Mouse (Mus musculus) testis, adult 2 months (tissue): ENCODE results near the gene Raver1. TPM values are rescaled to one million over a fixed set of nuclear protein-coding genes. Genes with fewer than 3 reads are reported as not detected.

Experiments used
- H3K27ac ChIP-seq: fragments of 200-500 bp; 2 replicates; pipeline ENCODE4 v1.5.1; 2012; ENCODE audit warnings: low read depth, low read length; ENCODE audit not compliant: control insufficient read depth, insufficient read depth
- H3K27me3 ChIP-seq: fragments of 200-500 bp; 2 replicates; pipeline ENCODE4 v1.6.1; 2012; ENCODE audit warnings: mild to moderate bottlenecking, low read length, moderate library complexity; ENCODE audit not compliant: control insufficient read depth, insufficient read depth
- H3K36me3 ChIP-seq: fragments of 200-500 bp; 2 replicates; pipeline ENCODE4 v1.6.1; 2012; ENCODE audit warnings: mild to moderate bottlenecking, low read length; ENCODE audit not compliant: control insufficient read depth, insufficient read depth
- H3K4me1 ChIP-seq: fragments of 200-500 bp; 2 replicates; pipeline ENCODE4 v1.6.1; 2012; ENCODE audit warnings: low read length; ENCODE audit not compliant: control insufficient read depth, insufficient read depth
- H3K4me3 ChIP-seq: fragments of 200-500 bp; 2 replicates; pipeline ENCODE4 v1.5.1; 2012; ENCODE audit warnings: low read depth, mild to moderate bottlenecking, low read length, moderate library complexity, mixed read lengths; ENCODE audit not compliant: control insufficient read depth
- CTCF ChIP-seq: fragments of 200-500 bp; IDR thresholded peaks from 2 replicates; pipeline ENCODE4 v1.5.1; 2012; ENCODE audit warnings: low read depth, mild to moderate bottlenecking, inconsistent platforms, low read length, moderate library complexity; ENCODE audit not compliant: control insufficient read depth, insufficient read depth, insufficient replicate concordance
- POLR2A ChIP-seq: fragments of 200-500 bp; IDR thresholded peaks from 2 replicates; pipeline ENCODE4 v1.6.1; 2012; ENCODE audit warnings: low read depth, mild to moderate bottlenecking, inconsistent platforms, low read length, moderate library complexity; ENCODE audit not compliant: control insufficient read depth
- polyA plus RNA-seq: library from polyadenylated mRNA; depleted of rRNA; stranded (reverse); fragments of >200 nt; gene quantifications from 2 replicates; pipeline ENCODE4 v1.2.3, GENCODE M21; 2012; rRNA removed

Gene Raver1
- 71.1 and 78.7 TPM in 2 replicates for polyA plus RNA-seq

DNA sequence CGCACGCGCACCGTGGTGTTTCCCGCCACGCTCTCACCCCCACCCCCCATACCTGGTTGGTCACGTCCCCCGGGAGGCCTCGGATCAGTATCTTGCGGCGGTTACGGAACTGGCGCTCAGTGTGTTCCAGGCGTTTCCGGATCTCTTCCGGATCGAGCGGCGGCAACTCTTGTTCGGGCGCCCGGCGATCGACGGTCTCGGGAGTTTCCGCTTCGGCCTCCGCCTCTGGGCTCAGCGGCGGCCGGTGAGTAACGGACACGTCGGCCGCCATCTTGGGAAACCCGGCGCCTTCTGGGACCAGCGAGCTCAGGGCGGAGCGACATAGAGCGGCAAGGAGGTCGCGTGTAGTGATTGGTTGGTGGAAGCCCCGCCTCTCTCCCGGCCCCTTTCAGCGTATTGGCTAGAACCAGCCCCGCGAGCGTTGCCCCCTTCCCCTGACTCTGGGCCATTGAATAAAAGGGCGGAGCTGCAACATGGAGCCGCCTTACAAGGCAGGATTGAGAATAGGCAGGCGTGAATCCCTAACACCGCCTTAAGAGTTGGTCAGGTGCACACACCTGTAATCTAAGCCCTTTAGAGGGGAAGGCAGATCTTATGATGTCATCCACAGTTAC is at the start of gene Raver1, which contains the start of gene Gm38431:
TSS of gene Raver1 (minus strand) at position 302 of the 614 bp plus-strand sequence.
TSS of gene Gm38431 (minus strand) at position 291 of the 614 bp plus-strand sequence.
- peak; percentile 91 for TF ChIP-seq POLR2A
- TF ChIP-seq CTCF = no peak
- H3K27ac ChIP-seq = peak within 1 kb of the TSS; percentile 93
- peaks cover 9% of the 10 kb centered on the region for H3K4me1 ChIP-seq
- peak within 1 kb of the TSS; percentile 90 for H3K4me3 ChIP-seq
- H3K36me3 ChIP-seq = no peaks in the 10 kb centered on the region; the same call in 1 of the 2 replicates
- no peaks in the 10 kb centered on the region for H3K27me3 ChIP-seq

DNA sequence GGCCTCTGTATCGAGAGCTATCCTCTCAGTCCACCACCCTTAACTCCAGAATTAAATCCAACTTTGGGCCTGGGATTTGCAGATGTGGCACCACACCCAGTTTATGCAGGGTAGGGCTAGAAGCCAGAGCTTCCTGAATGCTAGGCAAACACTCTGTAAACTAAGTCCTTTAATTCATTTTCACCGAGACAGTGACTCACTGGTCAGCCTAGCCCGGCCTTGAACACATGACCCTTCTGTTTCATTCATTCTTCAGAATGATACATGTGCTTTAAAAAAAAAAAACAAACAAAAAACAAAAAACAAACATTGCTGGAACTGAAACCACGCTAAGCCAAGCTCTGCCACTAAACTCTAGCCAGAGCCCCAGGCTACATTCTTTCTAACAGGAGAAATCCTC is 46.6 kb upstream of the Raver1 start:
- no peaks in the 10 kb centered on the region for H3K4me1 ChIP-seq
- peaks cover 3% of the 10 kb centered on the region for H3K36me3 ChIP-seq
- H3K4me3 ChIP-seq = no peak overlapping the region
- H3K27me3 ChIP-seq = no peaks in the 10 kb centered on the region
- no peak overlapping the region for H3K27ac ChIP-seq
- TF ChIP-seq POLR2A = no peak
- TF ChIP-seq CTCF = no peak

DNA sequence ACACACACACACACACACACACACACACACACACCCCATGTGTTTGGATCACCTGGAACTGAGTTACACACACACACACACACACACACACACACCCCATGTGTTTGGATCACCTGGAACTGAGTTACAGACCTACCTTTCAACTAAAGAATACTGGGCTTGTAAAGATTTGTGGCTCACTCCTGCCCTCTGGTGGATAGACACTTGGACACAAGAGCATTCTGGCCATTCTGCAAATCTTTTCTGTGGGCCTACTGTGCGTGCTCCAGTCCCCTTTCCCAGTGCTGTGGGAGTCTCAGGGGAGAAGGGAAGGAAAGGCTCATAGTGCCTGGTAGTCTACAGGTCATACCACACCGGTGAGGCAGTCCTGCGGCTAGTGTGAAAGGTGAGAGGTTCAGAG is 45.4 kb upstream of the Raver1 start:
- Histone ChIP-seq H3K36me3 (peaks cover 3% of the 10 kb centered on the region), H3K4me3 (no peak overlapping the region), H3K27me3 (no peaks in the 10 kb centered on the region), H3K27ac (no peak overlapping the region), H3K4me1 (no peaks in the 10 kb centered on the region)
- TF ChIP-seq POLR2A = no peak
- 0 out of 2 replicates have a peak, but pooled peaks have one; percentile 10 for TF ChIP-seq CTCF

DNA sequence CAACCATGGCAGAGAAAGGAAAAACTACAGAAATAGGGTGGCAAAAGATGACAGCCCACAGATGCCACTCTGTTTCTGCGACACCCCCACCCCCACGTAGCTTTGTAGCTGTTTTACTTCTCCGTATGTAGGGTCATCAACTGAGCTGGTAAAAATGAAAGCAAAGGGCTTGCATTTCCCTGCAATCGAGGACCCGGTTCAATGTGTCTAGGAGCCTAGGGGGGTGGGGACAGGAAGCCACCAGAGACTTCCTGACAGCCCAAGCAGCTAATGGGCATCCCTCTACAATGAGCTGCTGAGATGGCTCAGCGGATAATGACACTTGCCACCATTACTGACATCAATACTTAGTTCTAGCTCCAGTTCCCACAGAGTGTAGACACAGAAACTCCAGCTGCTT is 44.6 kb upstream of the Raver1 start:
- Histone ChIP-seq H3K27ac (no peak overlapping the region), H3K36me3 (no peaks in the 10 kb centered on the region), H3K4me1 (no peaks in the 10 kb centered on the region), H3K27me3 (no peaks in the 10 kb centered on the region), H3K4me3 (no peak overlapping the region)
- TF ChIP-seq POLR2A (no peak), CTCF (no peak)

DNA sequence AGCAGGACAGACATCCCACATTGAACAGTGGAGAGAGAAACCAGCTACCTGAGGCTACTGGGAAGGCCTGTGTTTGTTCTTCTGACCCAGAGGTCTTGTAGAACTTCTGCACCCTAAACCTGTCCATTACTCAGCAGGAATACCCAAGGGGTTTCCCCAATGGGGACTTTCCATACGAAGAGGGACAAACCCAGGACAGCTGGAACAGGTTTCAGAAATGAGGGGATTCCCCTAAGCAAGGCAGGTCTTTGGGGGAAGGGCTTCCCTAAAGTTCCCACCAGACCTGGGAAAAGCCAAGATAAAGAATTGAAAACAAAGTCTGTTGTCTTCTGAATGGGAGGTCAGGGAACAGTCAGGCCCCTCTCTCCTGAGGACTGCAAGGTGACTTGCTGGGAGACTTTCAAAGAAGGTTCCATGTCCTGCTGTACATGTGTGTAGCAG is 44.2 kb upstream of the Raver1 start:
- Histone ChIP-seq H3K27ac (no peak overlapping the region), H3K4me1 (no peaks in the 10 kb centered on the region), H3K27me3 (no peaks in the 10 kb centered on the region), H3K4me3 (no peak overlapping the region), H3K36me3 (no peaks in the 10 kb centered on the region)
- no peak for TF ChIP-seq CTCF
- no peak for TF ChIP-seq POLR2A

DNA sequence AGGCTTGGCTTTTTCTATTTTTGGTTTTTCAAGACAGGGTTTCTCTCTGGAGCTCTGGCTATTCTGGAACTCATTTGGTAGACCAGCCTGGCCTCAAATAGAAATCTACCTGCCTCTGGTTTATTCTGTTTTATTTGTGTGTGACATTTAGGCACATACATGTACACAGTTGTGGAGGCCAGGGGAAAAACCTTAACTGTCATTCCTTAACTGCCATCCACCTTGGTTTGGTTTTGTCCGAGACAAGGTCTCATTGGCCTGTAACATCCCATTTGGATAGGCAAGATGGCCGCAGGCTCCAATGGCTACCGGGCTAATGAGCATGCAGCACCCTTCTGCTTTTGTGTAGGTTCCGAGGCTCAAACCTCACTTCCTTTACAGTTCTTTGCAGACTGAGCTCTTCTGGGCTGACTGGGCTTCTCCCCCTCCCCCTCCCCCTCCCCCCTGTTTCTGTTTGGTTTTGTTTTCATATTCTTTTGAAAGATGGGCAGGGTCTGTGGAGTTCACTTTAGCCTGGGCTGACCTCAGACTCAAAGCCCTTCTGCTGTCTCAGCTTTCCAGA is 43.6 kb upstream of the Raver1 start:
- H3K27ac ChIP-seq = no peak overlapping the region
- no peak for TF ChIP-seq CTCF
- no peak for TF ChIP-seq POLR2A

DNA sequence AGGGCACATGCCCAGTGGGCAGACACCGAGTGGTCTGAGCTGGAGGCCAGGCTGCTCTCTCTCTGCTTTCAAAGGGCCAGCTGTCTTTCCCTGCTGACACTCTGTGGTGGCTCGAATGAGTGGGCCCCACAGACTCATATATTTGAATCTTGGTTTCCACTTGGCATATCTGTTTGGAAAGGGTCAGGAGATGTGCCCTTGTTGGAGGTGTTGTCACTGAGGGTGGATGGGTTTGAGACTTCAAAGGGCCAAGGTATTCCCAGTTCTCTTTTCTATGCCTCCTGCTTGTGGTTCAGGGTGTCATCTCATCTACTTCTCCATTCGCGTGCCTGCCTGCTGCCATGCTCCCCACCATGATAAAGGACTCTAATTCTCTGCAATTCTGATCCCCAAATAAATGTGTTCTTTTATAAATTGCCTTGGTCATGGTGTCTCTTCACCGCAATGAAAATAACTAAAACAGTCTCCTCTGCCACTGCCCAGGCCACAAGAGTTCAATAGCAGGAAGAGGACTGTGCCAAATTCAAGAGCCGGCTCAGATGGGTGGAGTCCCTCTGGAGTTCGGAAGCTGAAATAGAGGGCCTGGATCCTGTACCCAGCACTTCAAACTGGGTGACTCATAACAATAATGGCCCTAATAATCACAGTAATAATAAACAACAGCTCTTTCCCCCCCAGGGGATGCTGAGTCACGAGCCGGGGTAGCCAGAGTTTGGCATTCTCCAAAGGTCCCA is 43.0 kb upstream of the Raver1 start:
- no peak overlapping the region for H3K4me3 ChIP-seq
- TF ChIP-seq CTCF (no peak), POLR2A (no peak)
- no peak overlapping the region for H3K27ac ChIP-seq
- H3K27me3 ChIP-seq = no peaks in the 10 kb centered on the region
- H3K4me1 ChIP-seq = peaks cover 2% of the 10 kb centered on the region; the same call in 1 of the 2 replicates
- no peaks in the 10 kb centered on the region for H3K36me3 ChIP-seq

More for the DNA sequence above, 43.6 kb upstream of the Raver1 start:
- Histone ChIP-seq H3K27me3 (no peaks in the 10 kb centered on the region), H3K4me1 (peaks cover 1% of the 10 kb centered on the region; the same call in 1 of the 2 replicates), H3K4me3 (no peak overlapping the region), H3K36me3 (no peaks in the 10 kb centered on the region)
